25 mouse cellular contexts compared by ENCODE assay signal in genomic region chr12:13479163-13479562, GRCm38 (mm10).
"Had no signal": no experiment of that assay in that cellular context is flagged by ENCODE, and none has a peak within 500 bp of the region (broad histone marks: within the 10 kb centered on the region; RNA-seq: fewer than 3 reads in every experiment).

No protein-coding gene starts in this region.

- H3K9me3 ChIP-seq: heart, embryonic 13.5 days; heart, embryonic 15.5 days; hindbrain, embryonic 13.5 days; hindbrain, embryonic 15.5 days; kidney, embryonic 15.5 days; limb, embryonic 13.5 days; limb, embryonic 15.5 days had no signal

- H3K9ac ChIP-seq: forebrain, postnatal 0 days; heart, embryonic 13.5 days; heart, embryonic 15.5 days; hindbrain, embryonic 13.5 days; hindbrain, embryonic 15.5 days; kidney, embryonic 15.5 days; limb, embryonic 13.5 days; limb, embryonic 15.5 days had no signal

- H3K36me3 ChIP-seq: kidney, embryonic 15.5 days had no signal

- H3K27me3 ChIP-seq: heart, embryonic 13.5 days; heart, embryonic 15.5 days; hindbrain, embryonic 13.5 days; hindbrain, embryonic 15.5 days; kidney, embryonic 15.5 days; limb, embryonic 13.5 days; limb, embryonic 15.5 days had no signal

- H3K4me2 ChIP-seq: heart, embryonic 11.5 days; heart, embryonic 13.5 days; heart, embryonic 15.5 days; hindbrain, embryonic 13.5 days; hindbrain, embryonic 15.5 days; kidney, embryonic 15.5 days; limb, embryonic 13.5 days; limb, embryonic 15.5 days had no signal

- H3K27ac ChIP-seq: heart, embryonic 13.5 days; heart, embryonic 15.5 days; hindbrain, embryonic 13.5 days; hindbrain, embryonic 15.5 days; hindbrain, postnatal 0 days; kidney, embryonic 15.5 days; kidney, postnatal 0 days; limb, embryonic 13.5 days; limb, embryonic 15.5 days had no signal

- H3K4me3 ChIP-seq: heart, embryonic 13.5 days; heart, embryonic 15.5 days; hindbrain, embryonic 13.5 days; hindbrain, embryonic 15.5 days; kidney, embryonic 15.5 days; limb, embryonic 13.5 days; limb, embryonic 15.5 days had no signal

- DNase-seq: forebrain, postnatal 0 days; gastrocnemius, postnatal 14 days; gastrocnemius, postnatal 36 days; heart, adult 18-20 months; heart, postnatal 14 days; heart, postnatal 36 days; kidney, adult 11 months; kidney, adult 2 months; kidney, adult 9 months; kidney, postnatal 14 days; kidney, postnatal 36 days; layer of hippocampus, adult 9-11 months; layer of hippocampus, postnatal 36 days; left cerebral cortex, postnatal 4 days had no signal

- ATAC-seq: forebrain, postnatal 0 days; hindbrain, postnatal 0 days; intestine, embryonic 16.5 days had no signal

- H3K4me1 ChIP-seq: heart, embryonic 13.5 days; heart, embryonic 15.5 days; hindbrain, embryonic 13.5 days; hindbrain, embryonic 15.5 days; kidney, embryonic 15.5 days; limb, embryonic 13.5 days; limb, embryonic 15.5 days had no signal
